Mouse (Mus musculus) cortical plate, adult 2 months (tissue): Measurements from ENCODE around the gene Rps6ka1.

ENCODE experiments used
- CTCF ChIP-seq: fragments of 200-500 bp; IDR thresholded peaks from 2 replicates; pipeline ENCODE4 v1.5.1; 2011; ENCODE audit warnings: mild to moderate bottlenecking, control low read depth, low read length; ENCODE audit not compliant: insufficient read depth; ENCODE audit errors: extremely low read depth
- POLR2A ChIP-seq: fragments of 200-500 bp; IDR thresholded peaks from 2 replicates; pipeline ENCODE4 v1.6.1; 2011; ENCODE audit warnings: mild to moderate bottlenecking, low read length, control low read depth; ENCODE audit not compliant: insufficient read depth; ENCODE audit errors: extremely low read depth

- TF ChIP-seq POLR2A (no peak), CTCF (no peak)
Observed at GRCm38 (mm10) chr4:133900887-133901286, 13.3 kb upstream of the Rps6ka1 start.
